Mouse (Mus musculus) heart, adult 11 months (tissue): ENCODE measurements around the gene Slc17a6.
"Not testable (repeated sequence)": the region's sequence is repeated elsewhere in the genome, so short reads cannot be mapped to it uniquely, and the experiment has no call there.

Experiments
- DNase-seq: peaks from one replicate; pipeline ENCODE4 v3.0.0; 2022

The Slc17a6 gene

GRCm38 (mm10) chr7:51693539-51694217, 71.9 kb downstream of the Slc17a6 start:
- DNase-seq = no peak

GRCm38 (mm10) chr7:51694452-51694851, 72.6 kb downstream of the Slc17a6 start:
- no peak for DNase-seq

GRCm38 (mm10) chr7:51709508-51709907, 87.7 kb downstream of the Slc17a6 start:
- no peak for DNase-seq

GRCm38 (mm10) chr7:51710346-51710745, 88.5 kb downstream of the Slc17a6 start:
- DNase-seq = not testable (repeated sequence)

- DNase-seq = no peak
Observed at GRCm38 (mm10) chr7:51715771-51716170, 94.0 kb downstream of the Slc17a6 start.
